Comparison of ENCODE assay signal across 13 mouse cellular contexts in the genomic region with DNA sequence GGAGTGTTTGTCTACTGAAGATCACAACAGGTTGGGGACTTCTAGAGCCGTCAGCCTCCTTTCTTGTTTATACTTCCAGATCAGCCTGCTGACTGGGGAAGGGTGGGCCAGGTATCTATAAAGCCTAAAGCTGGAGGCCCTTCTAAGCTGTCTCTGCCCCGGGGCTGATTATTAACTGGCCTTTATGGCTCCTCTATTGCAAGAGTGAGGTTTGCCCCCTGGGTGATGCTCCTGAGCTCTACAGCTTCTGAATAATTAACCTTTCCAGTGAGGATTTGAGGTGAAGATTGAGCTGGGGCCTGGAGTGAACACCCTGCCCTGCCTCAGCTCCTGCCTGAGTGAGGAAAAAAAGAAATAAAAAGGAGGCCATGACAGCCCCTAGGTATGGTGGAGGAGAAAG. TPM values are rescaled to one million over a fixed set of nuclear protein-coding genes. Genes with fewer than 3 reads are reported as not detected.
A peak's percentile ranks its signal among the peaks of the same experiment; 100 is the strongest.
DNase-seq lines count a peak whose midpoint lies in the region; ATAC-seq lines count a peak whose summit lies in the region.
"Had no signal": no experiment of that assay in that cellular context is flagged by ENCODE, and none has a peak within 500 bp of the region (broad histone marks: within the 10 kb centered on the region; RNA-seq: fewer than 3 reads in every experiment).

Gene Folr1, minus strand, starts transcription at position 160 of the 400 bp plus-strand sequence.

- H3K27me3 ChIP-seq in megakaryocyte, embryonic 14.5 days (replicated peaks), result peaks cover 4% of the 10 kb centered on the region
- no peaks in the 10 kb centered on the region for H3K27me3 ChIP-seq in hindbrain, embryonic 12.5 days
- H3K27me3 ChIP-seq in stomach, embryonic 16.5 days (ENCODE audit: control insufficient read depth, insufficient read depth, low read length), result no peaks in the 10 kb centered on the region
- H3K27me3 ChIP-seq: neural tube, embryonic 13.5 days had no signal

- H3K9me3 ChIP-seq in megakaryocyte, embryonic 14.5 days, result no peaks in the 10 kb centered on the region
- no peaks in the 10 kb centered on the region for H3K9me3 ChIP-seq in hindbrain, embryonic 12.5 days (replicated peaks)
- H3K9me3 ChIP-seq in stomach, embryonic 16.5 days (replicated peaks; ENCODE audit: control insufficient read depth, low read length), result no peaks in the 10 kb centered on the region
- H3K9me3 ChIP-seq: neural tube, embryonic 13.5 days had no signal

- H3K36me3 ChIP-seq in megakaryocyte, embryonic 14.5 days (replicated peaks; ENCODE audit: low read length), result no peaks in the 10 kb centered on the region
- no peaks in the 10 kb centered on the region for H3K36me3 ChIP-seq in hindbrain, embryonic 12.5 days
- H3K36me3 ChIP-seq in stomach, embryonic 16.5 days (ENCODE audit: control insufficient read depth, insufficient read depth, low read length), result no peaks in the 10 kb centered on the region
- H3K36me3 ChIP-seq: neural tube, embryonic 13.5 days had no signal

- H3K4me1 ChIP-seq in megakaryocyte, embryonic 14.5 days, result peaks cover 13% of the 10 kb centered on the region
- no peaks in the 10 kb centered on the region for H3K4me1 ChIP-seq in hindbrain, embryonic 12.5 days
- no peaks in the 10 kb centered on the region for H3K4me1 ChIP-seq in stomach, embryonic 16.5 days (ENCODE audit: control insufficient read depth, insufficient read depth, low read length)
- H3K4me1 ChIP-seq: neural tube, embryonic 13.5 days had no signal

- peak within 1 kb of the TSS; percentile 29 for H3K4me3 ChIP-seq in megakaryocyte, embryonic 14.5 days (replicated peaks)
- no peak within 1 kb of the TSS for H3K4me3 ChIP-seq in hindbrain, embryonic 12.5 days
- no peak within 1 kb of the TSS for H3K4me3 ChIP-seq in stomach, embryonic 16.5 days (replicated peaks; ENCODE audit: low read length)
- H3K4me3 ChIP-seq: neural tube, embryonic 13.5 days had no signal

- no peak within 1 kb of the TSS for H3K9ac ChIP-seq in hindbrain, embryonic 12.5 days
- H3K9ac ChIP-seq in stomach, embryonic 16.5 days (ENCODE audit: low read length), result no peak within 1 kb of the TSS
- H3K9ac ChIP-seq: neural tube, embryonic 13.5 days had no signal

- no peak for ATAC-seq in megakaryocyte, adult 5-6 weeks (ENCODE audit: poor library complexity, severe bottlenecking)
- no peak for ATAC-seq in hindbrain, embryonic 12.5 days (ENCODE audit: low FRiP score)
- ATAC-seq in stomach, embryonic 16.5 days (ENCODE audit: insufficient read depth, low FRiP score), result no peak

- no peak within 1 kb of the TSS for H3K4me2 ChIP-seq in hindbrain, embryonic 12.5 days (replicated peaks)
- H3K4me2 ChIP-seq in stomach, embryonic 16.5 days (ENCODE audit: low read depth, low read length), result no peak within 1 kb of the TSS
- H3K4me2 ChIP-seq: neural tube, embryonic 13.5 days had no signal

- H3K27ac ChIP-seq in hindbrain, embryonic 12.5 days, result no peak within 1 kb of the TSS
- H3K27ac ChIP-seq in stomach, embryonic 16.5 days (ENCODE audit: low read length), result no peak within 1 kb of the TSS
- H3K27ac ChIP-seq: neural tube, embryonic 13.5 days had no signal

- 80% methylated on average over 2 of the region's 2 CpGs for WGBS in hindbrain, embryonic 12.5 days
- 55% methylated on average over 2 of the region's 2 CpGs for WGBS in stomach, embryonic 16.5 days

- DNase-seq in kidney, adult 8-10 months, result peak; percentile 79 to 88
- DNase-seq in neural tube, embryonic 10.5 days (ENCODE audit: extremely low spot score, low spot score), result no peak
- DNase-seq in left cerebral cortex, adult 8-10 months (ENCODE audit: low spot score in 2 of 2), result no peak
- DNase-seq: cerebellum, postnatal 25 days; heart, adult 11 months; lung, adult 2 months; thymus, postnatal 36 days had no signal

RNA-seq across cellular contexts. Expression of gene Folr1, which starts in this region (rescaled TPM):
- not detected in 2 replicates for polyA plus RNA-seq in megakaryocyte, embryonic 14.5 days (2012; ENCODE audit: insufficient read depth, low replicate concordance)
- 0.62 TPM in 1 of 2 replicates, not detected in the other for total RNA-seq in megakaryocyte, adult 5-6 weeks (2015)
- total RNA-seq in megakaryocyte, adult 5-6 weeks (2017), result 0.62 TPM in 1 of 2 replicates, not detected in the other
- polyA plus RNA-seq in hindbrain, embryonic 12.5 days (2016; fragmentation: Nextera tagmentation; extraction: Ambion mirVana), result 11.5 and 12.7 TPM in 2 replicates
- polyA plus RNA-seq in stomach, embryonic 16.5 days (2015; fragmentation: Nextera tagmentation; extraction: Ambion mirVana), result 9.2 and 14.3 TPM in 2 replicates
- total RNA-seq in left cerebral cortex, adult 8-10 months (2022), result 1 to 10 TPM in 2 of 4 experiments, under 1 TPM in 2; 0.46 to 9.8 (median 1.2) TPM
- total RNA-seq: left cerebral cortex, adult 18-20 months had no signal

Comparison
In these comparisons a context has a peak if more than half of its experiments do, and no peak if none do; other contexts are left out.
1. RNA of gene Folr1 (polyA plus RNA-seq): 9.2 to 14.3 TPM in stomach, embryonic 16.5 days and 11.5 to 12.7 TPM in hindbrain, embryonic 12.5 days; not detected in megakaryocyte, embryonic 14.5 days; every median in the first group is over 10 times any median in the second.
2. DNase-seq: peak in kidney, adult 8-10 months (2 of 2); none in neural tube, embryonic 10.5 days (single experiment) and left cerebral cortex, adult 8-10 months (0 of 2).